Mouse (Mus musculus): Measurements from ENCODE around the gene Fbxl17.
A peak's percentile ranks its signal among the peaks of the same experiment; 100 is the strongest.

Fbxl17 gene

GRCm38 (mm10) chr17:63459712-63460495 is 39.9 kb downstream of the Fbxl17 start:
- DNase-seq (ENCODE audit: low read depth), result no peak

- no peak for DNase-seq (ENCODE audit: low read depth)
Observed at GRCm38 (mm10) chr17:63458052-63458451, 41.8 kb downstream of the Fbxl17 start.

DNA sequence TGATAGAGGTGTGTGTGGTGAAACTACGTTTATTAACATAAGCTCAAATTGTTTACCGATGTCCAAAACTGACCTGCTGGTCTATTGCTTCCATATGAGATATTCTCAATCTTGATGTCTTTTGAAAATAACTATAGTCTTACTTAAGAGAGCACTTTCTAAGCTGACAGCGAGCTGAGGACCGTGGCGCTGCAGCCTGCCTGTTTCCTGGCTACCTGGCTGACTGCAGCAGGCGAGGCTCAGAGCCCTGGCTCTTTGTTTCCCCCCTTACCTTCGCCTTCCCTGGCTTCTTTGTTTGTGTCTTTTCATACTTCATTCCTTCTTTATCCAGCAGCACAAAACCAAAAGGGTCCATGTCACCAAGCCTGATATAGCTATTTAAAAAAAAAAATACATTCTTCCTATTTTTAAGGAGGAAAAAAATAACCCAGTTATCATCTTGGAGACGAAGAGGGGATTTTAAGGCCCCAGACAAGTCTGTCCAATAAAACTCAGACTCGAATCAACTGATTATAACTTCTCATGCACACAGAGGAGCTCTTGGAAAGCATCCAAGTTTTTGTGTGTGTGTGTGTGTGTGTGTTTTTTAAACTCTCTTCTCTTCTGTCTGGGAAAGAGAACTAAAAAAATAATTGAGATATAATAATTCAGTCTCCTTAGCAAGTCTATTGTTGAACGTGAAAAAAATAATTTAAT is 48.4 kb downstream of the Fbxl17 start:
- DNase-seq (ENCODE audit: low read depth), result peak; percentile 29

GRCm38 (mm10) chr17:63447691-63448090 is 52.1 kb downstream of the Fbxl17 start:
- DNase-seq (ENCODE audit: low read depth), result no peak

DNA sequence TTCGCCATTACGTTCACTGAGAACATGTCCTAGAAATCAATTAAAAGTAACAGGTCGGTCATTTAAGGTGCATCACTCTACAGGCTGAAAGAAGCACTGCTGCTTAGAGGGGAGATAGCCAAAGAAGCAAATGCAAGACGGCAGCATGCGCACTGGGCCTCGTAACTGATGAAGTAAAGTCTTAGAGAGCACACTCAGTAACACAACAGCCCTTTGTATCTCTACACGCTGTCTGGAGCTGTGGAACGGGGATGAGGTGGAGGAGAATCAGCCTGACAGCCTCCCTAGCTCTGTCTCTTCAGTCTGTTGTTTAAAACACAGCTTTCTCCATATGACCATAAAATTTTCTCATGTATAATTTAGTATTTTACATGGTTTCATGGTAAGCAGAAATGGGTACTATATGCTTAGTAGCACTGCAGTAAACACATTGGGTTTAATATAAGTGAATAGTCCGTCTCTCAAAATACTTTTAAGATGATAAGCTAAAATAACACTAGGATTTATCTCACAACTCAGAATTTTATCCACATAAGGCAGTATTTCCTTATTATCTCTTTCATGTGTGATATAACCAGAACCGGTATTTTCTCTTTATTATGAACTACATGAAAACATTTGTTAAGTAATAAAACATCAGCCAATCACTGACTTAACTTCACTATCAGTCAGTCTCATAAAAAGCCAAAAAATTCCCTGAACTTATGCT is 52.7 kb downstream of the Fbxl17 start:
- DNase-seq (ENCODE audit: low read depth), result no peak

DNA sequence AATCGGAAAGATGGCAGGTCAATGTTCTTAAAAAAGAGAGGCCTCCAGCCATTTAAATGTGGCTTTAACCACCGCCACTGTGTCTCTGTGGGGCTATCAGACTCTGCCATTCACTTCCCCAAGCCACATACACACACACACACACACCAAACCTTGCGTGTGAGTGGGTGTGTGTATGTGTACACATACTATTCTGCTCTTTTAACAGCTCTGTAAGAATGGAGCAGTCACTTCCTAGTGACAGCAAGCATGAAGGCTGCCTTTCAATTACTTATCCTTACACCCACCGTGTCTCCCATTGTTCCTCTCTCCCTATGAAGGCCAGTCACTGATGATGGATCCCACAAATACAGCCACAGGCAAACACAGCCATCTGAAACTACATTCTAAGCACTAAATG is 54.6 kb downstream of the Fbxl17 start:
- no peak for DNase-seq (ENCODE audit: low read depth)

DNA sequence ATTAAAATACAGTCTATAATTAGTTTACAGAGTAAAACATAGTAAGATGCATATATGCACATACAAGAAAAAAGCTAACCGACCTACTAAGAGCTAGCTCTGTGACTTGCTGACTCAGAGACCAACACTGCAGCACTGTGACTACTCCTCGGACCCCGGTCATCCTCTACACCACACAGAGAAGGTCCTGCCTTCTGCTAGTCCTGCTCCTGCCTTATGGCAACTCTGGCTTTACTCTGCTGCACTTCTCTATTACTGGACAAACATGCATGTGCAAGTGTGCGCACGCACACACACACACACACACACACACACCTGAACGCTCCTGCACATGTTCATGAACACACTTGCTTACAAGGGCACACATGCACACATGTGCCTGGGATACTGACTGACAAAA is 62.4 kb downstream of the Fbxl17 start:
- no peak for DNase-seq (ENCODE audit: low read depth)

GRCm38 (mm10) chr17:63434081-63434480 is 65.7 kb downstream of the Fbxl17 start:
- DNase-seq (ENCODE audit: low read depth), result peak; percentile 76

DNA sequence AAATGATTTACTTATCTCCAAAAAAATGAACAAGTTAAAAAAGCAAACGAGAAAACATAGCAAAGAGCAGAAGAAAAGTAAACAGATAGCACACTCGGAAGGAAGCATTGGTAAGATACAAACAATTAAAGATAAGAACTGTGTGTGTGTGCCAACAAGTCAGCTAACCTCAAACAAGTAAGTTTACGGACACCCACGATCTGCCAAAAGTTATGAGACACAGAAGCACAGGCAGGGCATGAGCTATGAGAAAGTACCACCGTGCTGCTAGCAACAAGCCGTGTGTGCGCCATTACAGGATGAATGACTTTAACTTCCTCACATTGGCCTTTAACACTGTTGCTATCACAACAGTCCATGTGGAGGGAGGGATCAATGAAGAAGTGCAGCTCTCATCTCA is 68.2 kb downstream of the Fbxl17 start:
- DNase-seq (ENCODE audit: low read depth), result no peak

- no peak for DNase-seq (ENCODE audit: low read depth)
Observed at GRCm38 (mm10) chr17:63430395-63431075, 69.3 kb downstream of the Fbxl17 start.

DNA sequence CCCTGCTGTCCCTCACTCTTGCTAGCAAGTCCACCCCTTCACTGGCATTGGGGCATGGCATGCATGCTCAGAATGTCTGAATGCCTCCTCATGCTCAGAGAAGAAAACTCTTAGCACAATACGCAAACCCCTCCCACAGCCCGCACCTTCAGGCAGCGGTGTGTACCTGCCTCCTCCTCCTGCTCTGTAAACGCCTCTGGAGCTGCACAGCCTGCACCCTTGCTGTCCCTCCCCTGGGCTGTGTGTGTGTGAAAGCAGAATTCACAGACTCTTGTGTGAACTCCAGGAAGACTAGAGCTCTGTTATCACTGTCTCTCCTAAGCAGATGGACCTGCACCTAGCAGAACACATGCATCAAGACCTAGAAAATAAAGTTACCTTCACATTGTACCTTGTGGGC is 76.0 kb downstream of the Fbxl17 start:
- DNase-seq (ENCODE audit: low read depth), result no peak

DNA sequence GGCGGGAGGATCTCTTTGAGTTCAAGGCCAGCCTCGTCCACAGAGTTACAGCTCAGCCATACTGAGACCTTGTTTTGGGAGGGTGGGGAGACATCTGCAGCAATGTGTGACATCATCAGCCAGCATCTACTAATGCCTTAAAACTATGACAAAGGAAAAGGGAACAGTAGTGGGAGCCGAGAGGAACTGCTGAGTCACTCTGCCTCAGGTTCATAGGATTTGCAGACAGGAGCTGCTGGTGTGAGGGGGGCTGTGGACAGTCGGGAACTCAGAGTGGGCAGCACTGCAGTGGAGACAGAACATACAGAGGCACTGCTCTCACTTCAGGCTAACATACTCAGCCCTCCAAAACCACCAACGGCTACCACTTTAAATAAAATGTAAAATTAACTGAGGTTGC is 77.1 kb downstream of the Fbxl17 start:
- DNase-seq (ENCODE audit: low read depth), result no peak

GRCm38 (mm10) chr17:63421864-63422263 is 78.0 kb downstream of the Fbxl17 start:
- no peak for DNase-seq (ENCODE audit: low read depth)

- no peak for DNase-seq (ENCODE audit: low read depth)
Observed at GRCm38 (mm10) chr17:63419503-63419902, 80.3 kb downstream of the Fbxl17 start.

GRCm38 (mm10) chr17:63413973-63414580 is 85.7 kb downstream of the Fbxl17 start:
- DNase-seq (ENCODE audit: low read depth), result peak; percentile 46

DNA sequence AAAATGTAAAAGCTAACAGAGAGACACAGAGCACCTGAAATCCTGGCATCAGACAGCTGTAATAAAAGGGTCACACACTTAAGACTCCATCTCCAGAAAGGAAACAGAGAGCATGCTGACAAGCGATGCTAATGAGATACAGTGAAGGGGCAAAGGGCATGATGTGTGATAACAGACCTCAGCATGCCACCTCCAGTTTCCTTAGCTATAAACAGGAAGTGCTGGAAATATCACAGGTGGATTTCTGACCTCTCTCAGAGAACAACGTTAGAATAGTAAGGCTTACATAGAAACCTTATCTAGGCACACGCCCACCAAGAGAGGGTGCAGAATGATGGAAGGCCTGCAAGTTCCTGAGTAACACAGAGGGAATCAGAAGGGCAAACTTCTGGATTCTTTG is 88.3 kb downstream of the Fbxl17 start:
- no peak for DNase-seq (ENCODE audit: low read depth)

GRCm38 (mm10) chr17:63410101-63410500 is 89.7 kb downstream of the Fbxl17 start:
- DNase-seq (ENCODE audit: low read depth), result no peak

DNA sequence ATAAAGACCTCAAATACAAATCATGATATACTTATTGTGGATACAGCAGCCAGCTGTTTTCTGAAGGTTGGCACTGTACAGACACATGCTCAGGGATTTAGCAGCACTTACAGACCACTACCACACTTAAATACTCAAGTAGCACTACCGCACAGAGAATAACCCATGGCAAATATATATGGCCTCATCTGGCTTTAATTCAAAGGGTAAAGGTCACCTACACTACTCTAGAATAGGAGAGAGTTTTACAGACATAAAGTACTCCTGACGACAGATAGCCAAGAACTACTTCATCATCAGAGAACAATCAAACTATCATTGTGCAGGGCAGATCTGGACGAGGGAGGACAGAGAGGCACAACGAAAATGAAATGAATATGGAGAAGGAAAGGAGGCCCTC is 93.9 kb downstream of the Fbxl17 start:
- no peak for DNase-seq (ENCODE audit: low read depth)

DNA sequence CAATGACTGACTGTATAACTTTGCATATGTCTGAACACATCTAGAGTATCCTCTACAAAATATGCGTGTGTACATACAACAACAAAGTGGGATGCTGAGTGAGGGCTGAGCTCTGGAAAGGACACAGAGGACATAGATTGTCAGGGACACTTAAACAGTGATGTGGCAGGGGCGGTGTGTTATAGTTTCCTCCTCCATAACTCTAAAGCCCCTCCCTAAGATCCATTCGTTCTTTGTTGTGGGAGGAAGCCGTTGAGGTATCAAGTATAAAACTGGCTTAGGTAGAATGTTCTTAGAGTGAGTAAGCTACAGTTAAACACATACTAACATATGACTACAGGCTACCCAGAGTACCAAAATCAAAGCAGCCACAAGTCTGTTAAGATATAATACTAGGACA is 94.3 kb downstream of the Fbxl17 start:
- DNase-seq (ENCODE audit: low read depth), result no peak

DNA sequence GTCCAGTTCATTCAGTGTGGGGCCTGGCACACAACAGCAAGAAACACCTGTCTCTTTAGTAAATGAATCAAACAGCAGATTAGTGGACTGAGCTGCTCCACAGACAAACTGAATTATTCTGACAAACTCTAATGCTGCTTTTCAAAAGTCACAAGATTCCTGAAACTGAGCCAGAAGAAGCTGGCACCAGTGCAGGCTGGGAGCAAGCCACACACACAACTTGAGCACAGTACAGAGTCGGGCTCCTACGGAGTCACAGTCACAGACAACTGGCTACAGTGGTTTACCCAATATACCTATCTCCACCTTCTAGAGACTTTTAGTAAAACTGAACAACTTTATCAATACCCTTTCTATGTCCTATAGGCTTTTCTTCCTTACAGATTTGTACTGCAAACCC is 94.8 kb downstream of the Fbxl17 start:
- peak; percentile 42 for DNase-seq (ENCODE audit: low read depth)

DNA sequence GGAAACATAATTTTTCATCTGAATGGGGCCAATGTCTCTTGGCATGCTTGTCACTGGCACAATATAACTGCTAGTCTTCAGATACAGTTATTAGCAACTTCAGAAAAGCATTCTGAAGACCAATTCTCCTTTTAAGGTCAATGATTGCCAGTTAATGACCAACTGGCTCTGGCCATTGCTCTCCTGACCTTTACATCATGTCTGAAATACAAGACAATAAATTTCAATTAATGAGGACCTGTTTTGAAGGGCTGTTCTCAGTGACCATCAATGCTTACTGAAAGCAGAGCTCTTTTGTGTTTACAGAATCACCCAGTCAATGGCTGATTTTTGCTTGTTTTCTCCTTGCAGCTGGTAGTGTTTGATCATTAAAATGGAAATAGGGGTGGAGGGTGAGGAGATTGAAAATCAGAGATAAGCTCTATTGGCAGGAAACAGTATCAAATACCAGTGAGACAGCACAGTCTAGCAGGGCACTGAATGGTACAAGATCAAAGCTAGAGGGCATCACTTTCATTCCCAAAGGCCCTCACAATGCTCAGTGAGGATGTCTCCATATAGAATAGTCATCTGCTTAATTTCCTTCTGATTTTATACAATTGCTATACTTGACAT is 95.9 kb downstream of the Fbxl17 start:
- DNase-seq (ENCODE audit: low read depth), result no peak
